In genomic region chr2:147753089-147753488, GRCm38 (mm10) we compare ENCODE assay signal across 29 mouse cellular contexts.
"Had no signal": no experiment of that assay in that cellular context is flagged by ENCODE, and none has a peak within 500 bp of the region (broad histone marks: within the 10 kb centered on the region; RNA-seq: fewer than 3 reads in every experiment).

No protein-coding gene starts in this region.

- H3K36me3 ChIP-seq: heart, embryonic 10.5 days; heart, embryonic 12.5 days; hindbrain, embryonic 10.5 days; hindbrain, embryonic 12.5 days; intestine, embryonic 15.5 days; kidney, embryonic 15.5 days; limb, embryonic 13.5 days; limb, embryonic 15.5 days; liver, embryonic 13.5 days; liver, embryonic 15.5 days had no signal

- H3K27me3 ChIP-seq: hindbrain, embryonic 12.5 days; intestine, embryonic 15.5 days; kidney, embryonic 15.5 days; limb, embryonic 15.5 days; liver, embryonic 13.5 days; liver, embryonic 15.5 days had no signal

- ATAC-seq: hindbrain, embryonic 16.5 days; inflammation-experienced regulatory T-cells, adult 6 months; intestine, embryonic 15.5 days; intestine, postnatal 0 days; liver, postnatal 0 days had no signal

- H3K4me1 ChIP-seq: heart, embryonic 10.5 days; heart, embryonic 12.5 days; hindbrain, embryonic 10.5 days; hindbrain, embryonic 12.5 days; kidney, embryonic 15.5 days; limb, embryonic 13.5 days; limb, embryonic 15.5 days; liver, embryonic 13.5 days; liver, embryonic 15.5 days had no signal

- H3K4me2 ChIP-seq: heart, embryonic 12.5 days; hindbrain, embryonic 12.5 days; hindbrain, embryonic 14.5 days; intestine, embryonic 15.5 days; kidney, embryonic 15.5 days; limb, embryonic 13.5 days; limb, embryonic 15.5 days; liver, embryonic 11.5 days; liver, embryonic 13.5 days; liver, embryonic 15.5 days had no signal

- H3K27ac ChIP-seq: heart, adult 2 months; heart, embryonic 10.5 days; hindbrain, embryonic 10.5 days; hindbrain, embryonic 12.5 days; hindbrain, embryonic 14.5 days; intestine, embryonic 15.5 days; kidney, embryonic 15.5 days; kidney, postnatal 0 days; limb, embryonic 13.5 days; limb, embryonic 15.5 days; liver, embryonic 13.5 days; liver, embryonic 15.5 days had no signal

- H3K9me3 ChIP-seq: heart, embryonic 10.5 days; heart, embryonic 12.5 days; hindbrain, embryonic 10.5 days; hindbrain, embryonic 12.5 days; intestine, embryonic 15.5 days; kidney, embryonic 15.5 days; limb, embryonic 13.5 days; limb, embryonic 15.5 days; liver, embryonic 13.5 days; liver, embryonic 15.5 days had no signal

- H3K9ac ChIP-seq: heart, embryonic 12.5 days; hindbrain, embryonic 12.5 days; hindbrain, embryonic 14.5 days; intestine, embryonic 15.5 days; kidney, embryonic 15.5 days; limb, embryonic 13.5 days; limb, embryonic 15.5 days; liver, embryonic 13.5 days; liver, embryonic 15.5 days; liver, postnatal 0 days had no signal

- DNase-seq: gastrocnemius, postnatal 14 days; gastrocnemius, postnatal 36 days; heart, adult 2 months; heart, postnatal 10 days; heart, postnatal 4 days; kidney, adult 18-20 months; kidney, adult 9 months; kidney, postnatal 14 days; kidney, postnatal 36 days; layer of hippocampus, adult 9-11 months; layer of hippocampus, postnatal 36 days; left cerebral cortex, postnatal 4 days; liver, embryonic 13.5 days; liver, postnatal 0 days had no signal

- H3K4me3 ChIP-seq: heart, adult 2 months; heart, embryonic 10.5 days; heart, embryonic 12.5 days; hindbrain, embryonic 10.5 days; hindbrain, embryonic 12.5 days; intestine, embryonic 15.5 days; kidney, embryonic 15.5 days; limb, embryonic 13.5 days; limb, embryonic 15.5 days; liver, embryonic 13.5 days; liver, embryonic 15.5 days had no signal
